Comparison of ENCODE assay signal across 12 mouse cellular contexts in the genomic region with DNA sequence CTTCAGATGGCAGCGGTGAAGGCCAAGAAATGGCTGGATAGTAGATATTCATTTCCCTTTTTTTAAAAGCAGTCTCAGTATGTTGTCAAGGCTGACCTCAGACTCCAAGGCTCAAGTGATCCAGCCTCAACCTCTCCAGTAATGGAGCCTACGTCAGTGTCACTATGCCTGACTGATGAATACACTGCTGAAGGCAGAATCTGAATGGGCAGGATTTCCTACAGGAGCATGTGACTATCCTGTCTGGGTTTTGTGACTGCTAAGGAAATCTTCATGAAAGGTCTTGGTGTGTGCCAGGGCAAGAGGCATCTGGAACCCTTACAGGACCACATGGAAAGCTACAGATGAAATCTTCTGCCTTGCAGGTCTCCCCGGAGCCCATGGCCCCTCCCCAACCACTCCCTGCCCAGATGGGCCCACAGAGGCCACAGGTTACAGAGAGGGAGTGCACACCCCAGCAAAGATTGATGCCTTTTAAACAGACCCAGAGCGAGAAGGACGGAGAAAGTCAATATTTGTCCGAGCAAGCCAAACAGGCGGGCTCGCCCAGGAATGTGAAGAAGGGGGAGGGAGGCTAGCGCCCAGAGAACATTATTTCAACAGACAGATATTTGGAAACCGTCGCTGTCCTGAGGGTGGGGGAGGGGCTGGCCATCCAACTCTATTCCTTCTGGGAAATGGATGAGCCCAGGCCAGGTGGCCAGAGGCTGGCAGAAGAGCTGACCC. TPM values are rescaled to one million over a fixed set of nuclear protein-coding genes. Genes with fewer than 3 reads are reported as not detected.
A peak's percentile ranks its signal among the peaks of the same experiment; 100 is the strongest.
DNase-seq lines count a peak whose midpoint lies in the region; ATAC-seq lines count a peak whose summit lies in the region.
"Had no signal": no experiment of that assay in that cellular context is flagged by ENCODE, and none has a peak within 500 bp of the region (broad histone marks: within the 10 kb centered on the region; RNA-seq: fewer than 3 reads in every experiment).

No protein-coding gene starts in this region.

- no peak overlapping the region for H3K4me3 ChIP-seq in lung, embryonic 16.5 days (ENCODE audit: low read length)

- intact Hi-C loops in gastrocnemius, postnatal 36 days (cut with DNase I) = no loop called here

- 7% methylated on average over 11 of the region's 11 CpGs for WGBS in lung, embryonic 16.5 days

- H3K9ac ChIP-seq in lung, embryonic 16.5 days (ENCODE audit: low read length) = no peak overlapping the region

- no peaks in the 10 kb centered on the region for H3K9me3 ChIP-seq in lung, embryonic 16.5 days (ENCODE audit: control insufficient read depth, low read length)

- 0 out of 2 replicates have a peak overlapping the region, but pooled peaks have one; percentile 22 for H3K4me2 ChIP-seq in lung, embryonic 16.5 days (ENCODE audit: low read depth, low read length)

- H3K4me1 ChIP-seq in lung, embryonic 16.5 days (replicated peaks; ENCODE audit: control insufficient read depth, insufficient read depth, low read length) = peaks cover 13% of the 10 kb centered on the region

- ATAC-seq in lung, embryonic 16.5 days (ENCODE audit: low read depth) = peak; percentile 92

- H3K36me3 ChIP-seq in lung, embryonic 16.5 days (ENCODE audit: control insufficient read depth, insufficient read depth, low read length) = no peaks in the 10 kb centered on the region

- peak overlapping the region; percentile 30 for H3K27ac ChIP-seq in lung, embryonic 16.5 days (ENCODE audit: low read length)

- peak; percentile 37 to 64 for DNase-seq in urinary bladder, adult 18-20 months (ENCODE audit: low spot score in 2 of 2)
- DNase-seq in urinary bladder, postnatal 10 days (ENCODE audit: low spot score) = no peak
- peak; percentile 43 for DNase-seq in kidney, postnatal 14 days
- DNase-seq in yolk sac, embryonic 10.5 days (ENCODE audit: low spot score) = peak; percentile 87
- no peak for DNase-seq in gastrocnemius, postnatal 36 days
- DNase-seq in testis, postnatal 14 days (ENCODE audit: low spot score) = no peak
- no peak for DNase-seq in layer of hippocampus, postnatal 14 days (ENCODE audit: low spot score in 2 of 2)

- no peaks in the 10 kb centered on the region for H3K27me3 ChIP-seq in lung, embryonic 16.5 days (ENCODE audit: control insufficient read depth, insufficient read depth, low read depth, low read length)

RNA-seq across cellular contexts. Expression of a gene that starts 38.7 kb away (rescaled TPM):
- 0.08 TPM in 1 of 2 replicates, not detected in the other for polyA plus RNA-seq in lung, embryonic 16.5 days (2015; fragmentation: Nextera tagmentation; extraction: Ambion mirVana)
- total RNA-seq in gastrocnemius, postnatal 36 days (2021) = under 1 TPM; 0.23 to 0.47 TPM
- under 1 TPM in 1 of 2 experiments, not detected in 1; 0.12 TPM for total RNA-seq in layer of hippocampus, postnatal 14 days (2021)

RNA-seq across cellular contexts. Expression of a gene that starts 48.4 kb away (rescaled TPM):
- polyA plus RNA-seq in lung, embryonic 16.5 days (2015; fragmentation: Nextera tagmentation; extraction: Ambion mirVana) = not detected in 2 replicates
- not detected for total RNA-seq in gastrocnemius, postnatal 36 days (2021)
- not detected for total RNA-seq in layer of hippocampus, postnatal 14 days (2021)
- total RNA-seq: ES-E14; hematopoietic stem cell, adult 5-6 weeks; left cerebral cortex, postnatal 36 days had no signal
- polyA plus RNA-seq: small intestine, adult 2 months had no signal

RNA-seq across cellular contexts. Expression of a gene that starts 55.9 kb away (rescaled TPM):
- polyA plus RNA-seq in lung, embryonic 16.5 days (2015; fragmentation: Nextera tagmentation; extraction: Ambion mirVana) = not detected in 2 replicates
- not detected for total RNA-seq in gastrocnemius, postnatal 36 days (2021)
- total RNA-seq in layer of hippocampus, postnatal 14 days (2021) = not detected
- total RNA-seq: ES-E14; hematopoietic stem cell, adult 5-6 weeks; left cerebral cortex, postnatal 36 days had no signal
- polyA plus RNA-seq: small intestine, adult 2 months had no signal

Comparison
In these comparisons a context has a peak if more than half of its experiments do, and no peak if none do; other contexts are left out.
1. DNase-seq: peak in urinary bladder, adult 18-20 months (2 of 2), kidney, postnatal 14 days (single experiment) and yolk sac, embryonic 10.5 days (single experiment); none in urinary bladder, postnatal 10 days (single experiment), gastrocnemius, postnatal 36 days (0 of 2), testis, postnatal 14 days (single experiment) and layer of hippocampus, postnatal 14 days (0 of 2).